Mouse (Mus musculus): ENCODE measurements around the gene Keap1.

DNA sequence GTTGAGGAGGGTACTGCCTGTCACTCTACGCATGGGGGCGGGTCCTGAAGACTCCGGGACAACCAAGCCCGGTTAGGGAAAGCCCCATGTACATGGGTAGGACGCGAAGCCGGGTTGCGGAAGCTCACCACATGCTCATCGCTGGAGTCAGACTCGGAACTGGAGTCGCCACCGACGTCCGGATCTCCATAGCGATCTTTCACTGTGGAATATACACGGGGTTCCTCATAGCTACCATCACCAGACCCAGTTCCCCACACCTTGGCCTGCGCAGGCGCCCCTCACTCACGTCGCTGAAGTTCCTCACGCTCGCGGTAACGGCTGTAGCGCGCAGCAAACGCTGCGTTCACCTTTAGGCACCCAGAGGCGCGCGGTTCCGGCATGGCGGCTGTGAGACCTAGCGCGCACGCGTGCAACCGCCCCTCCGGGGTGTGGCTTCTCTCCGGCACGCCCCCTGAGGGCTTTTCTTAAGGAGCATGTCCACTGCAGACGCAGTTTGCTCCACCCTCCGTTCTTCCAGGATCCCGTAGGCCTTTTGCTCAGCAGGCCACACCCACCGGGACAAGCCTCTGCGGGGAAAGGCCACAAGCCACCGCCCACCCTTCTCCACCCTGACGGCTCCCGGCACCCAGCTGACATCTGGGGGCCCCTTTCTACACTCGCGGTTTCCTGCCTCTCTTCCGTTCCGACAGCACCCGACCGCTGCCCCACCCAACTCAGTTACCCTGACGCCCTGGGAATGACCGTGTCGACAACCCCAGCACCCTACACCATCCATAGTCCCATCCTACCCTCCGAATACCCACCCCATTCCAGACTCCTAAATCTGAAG, 48.6 kb upstream of the Keap1 start, which contains the start of gene Kri1:
- no peak for TF ChIP-seq CTCF (IDR thresholded peaks at IDR 0.05; ENCODE audit: control insufficient read depth, insufficient read depth, insufficient read length)
- TF ChIP-seq USF1 (IDR thresholded peaks at IDR 0.05; ENCODE audit: low read depth), result no peak
- TF ChIP-seq CEBPB (IDR thresholded peaks at IDR 0.05; ENCODE audit: low read depth), result no peak
- TF ChIP-seq MYOD1 (IDR thresholded peaks at IDR 0.05; ENCODE audit: control insufficient read depth, insufficient read length, low read depth), result no peak

All from C2C12 (cell line).